Mouse (Mus musculus): Measurements from ENCODE around the gene Rfxap.

Gene Rfxap

GRCm38 (mm10) chr3:54807666-54808217, at the start of gene Rfxap:
Gene Rfxap, minus strand, starts transcription at chr3:54807791.
- DNase-seq: peak; percentile 99

GRCm38 (mm10) chr3:54835421-54835820, 27.8 kb upstream of the Rfxap start:
- DNase-seq: no peak

GRCm38 (mm10) chr3:54832491-54832890, 24.9 kb upstream of the Rfxap start:
- DNase-seq: no peak

- no peak for DNase-seq
These were observed 14.9 kb upstream of the Rfxap start for GRCm38 (mm10) chr3:54822526-54822925.

- DNase-seq: peak; percentile 64
These were observed 7.7 kb upstream of the Rfxap start for GRCm38 (mm10) chr3:54815292-54815691.

- DNase-seq: no peak
These were observed 7.0 kb upstream of the Rfxap start for GRCm38 (mm10) chr3:54814622-54815021.

- DNase-seq: no peak
These were observed 5.9 kb upstream of the Rfxap start for GRCm38 (mm10) chr3:54813418-54813988.

GRCm38 (mm10) chr3:54811616-54812015, 4.0 kb upstream of the Rfxap start:
- no peak for DNase-seq

GRCm38 (mm10) chr3:54809111-54809510, 1.5 kb upstream of the Rfxap start:
- DNase-seq: no peak

- DNase-seq: peak; percentile 59
These were observed 430 bp downstream of the Rfxap start for GRCm38 (mm10) chr3:54807061-54807661.

- no peak for DNase-seq
These were observed 3.9 kb downstream of the Rfxap start for GRCm38 (mm10) chr3:54803713-54804112.

- peak; percentile 63 for DNase-seq
These were observed 10.4 kb downstream of the Rfxap start for GRCm38 (mm10) chr3:54797211-54797610.

GRCm38 (mm10) chr3:54795806-54796205, 11.8 kb downstream of the Rfxap start:
- DNase-seq: no peak

- no peak for DNase-seq
These were observed 12.2 kb downstream of the Rfxap start for GRCm38 (mm10) chr3:54795379-54795778.

- no peak for DNase-seq
These were observed 13.8 kb downstream of the Rfxap start for GRCm38 (mm10) chr3:54793762-54794161.

- DNase-seq: no peak
These were observed 15.5 kb downstream of the Rfxap start for GRCm38 (mm10) chr3:54791822-54792677.

- DNase-seq: no peak
These were observed 17.0 kb downstream of the Rfxap start for GRCm38 (mm10) chr3:54790601-54791000.

- DNase-seq: no peak
These were observed 31.5 kb downstream of the Rfxap start for GRCm38 (mm10) chr3:54775989-54776631.

GRCm38 (mm10) chr3:54773613-54774012, 34.0 kb downstream of the Rfxap start:
- DNase-seq: no peak

- no peak for DNase-seq
These were observed 38.0 kb downstream of the Rfxap start for GRCm38 (mm10) chr3:54769349-54770275.

GRCm38 (mm10) chr3:54768592-54768991, 39.0 kb downstream of the Rfxap start:
- no peak for DNase-seq

GRCm38 (mm10) chr3:54766811-54767210, 40.8 kb downstream of the Rfxap start:
- DNase-seq: no peak
